Mouse (Mus musculus): Measurements from ENCODE around the gene Ppid.
"Not testable (repeated sequence)": the region's sequence is repeated elsewhere in the genome, so short reads cannot be mapped to it uniquely, and the experiment has no call there.

Gene Ppid

GRCm38 (mm10) chr3:79572399-79572798, 18.7 kb upstream of the Ppid start:
- no peak for DNase-seq (ENCODE audit: low spot score)

GRCm38 (mm10) chr3:79573376-79573775, 17.8 kb upstream of the Ppid start:
- not testable (repeated sequence) for DNase-seq (ENCODE audit: low spot score)

- DNase-seq (ENCODE audit: low spot score) = no peak
These were observed 16.8 kb upstream of the Ppid start for GRCm38 (mm10) chr3:79574336-79574735.

GRCm38 (mm10) chr3:79575576-79576467, 15.3 kb upstream of the Ppid start:
- DNase-seq (ENCODE audit: low spot score) = peak; percentile 27

GRCm38 (mm10) chr3:79576468-79576816, 14.7 kb upstream of the Ppid start:
- no peak for DNase-seq (ENCODE audit: low spot score)

GRCm38 (mm10) chr3:79576865-79577264, 14.3 kb upstream of the Ppid start:
- peak; percentile 17 for DNase-seq (ENCODE audit: low spot score)

- DNase-seq (ENCODE audit: low spot score) = no peak
These were observed 13.5 kb upstream of the Ppid start for GRCm38 (mm10) chr3:79577606-79578005.

- no peak for DNase-seq (ENCODE audit: low spot score)
These were observed 13.0 kb upstream of the Ppid start for GRCm38 (mm10) chr3:79578164-79578563.

- DNase-seq (ENCODE audit: low spot score) = no peak
These were observed 11.1 kb upstream of the Ppid start for GRCm38 (mm10) chr3:79579891-79580575.

- DNase-seq (ENCODE audit: low spot score) = peak; percentile 96
These were observed 4.3 kb upstream of the Ppid start for GRCm38 (mm10) chr3:79586804-79587203.

- no peak for DNase-seq (ENCODE audit: low spot score)
These were observed 1.5 kb upstream of the Ppid start for GRCm38 (mm10) chr3:79589671-79590070.

GRCm38 (mm10) chr3:79591793-79592471, 790 bp downstream of the Ppid start:
- peak; percentile 38 for DNase-seq (ENCODE audit: low spot score)

GRCm38 (mm10) chr3:79595468-79595867, 4.3 kb downstream of the Ppid start:
- no peak for DNase-seq (ENCODE audit: low spot score)

GRCm38 (mm10) chr3:79609886-79610285, 18.7 kb downstream of the Ppid start:
- DNase-seq (ENCODE audit: low spot score) = no peak

GRCm38 (mm10) chr3:79627484-79628181, 36.5 kb downstream of the Ppid start:
- peak; percentile 10 for DNase-seq (ENCODE audit: low spot score)

GRCm38 (mm10) chr3:79628182-79628560, 37.0 kb downstream of the Ppid start:
- DNase-seq (ENCODE audit: low spot score) = no peak

GRCm38 (mm10) chr3:79628561-79629415, 37.6 kb downstream of the Ppid start, which contains the start of gene 4930579G24Rik:
Gene 4930579G24Rik, plus strand, starts transcription at chr3:79629079.
- peak; percentile 99 for DNase-seq (ENCODE audit: low spot score)

- DNase-seq (ENCODE audit: low spot score) = peak; percentile 75
These were observed 38.2 kb downstream of the Ppid start, which contains the start of gene Etfdh for GRCm38 (mm10) chr3:79629416-79629730. Gene Etfdh, minus strand, starts transcription at chr3:79629500.

- no peak for DNase-seq (ENCODE audit: low spot score)
These were observed 61.0 kb downstream of the Ppid start for GRCm38 (mm10) chr3:79652129-79652528.
